Mouse (Mus musculus) large intestine, adult 2 months (tissue): ENCODE measurements at regions not wholly inside any gene's neighbourhood (a gene's known extent, or its start where the extent isn't known, plus 50 kb on each side); places are given as distances from the start of the nearest gene placed in this dataset.

Experiments used
- DNase-seq: peaks from one replicate; pipeline ENCODE4 v3.0.0-alpha.2; 2012; ENCODE audit warnings: low read depth, low spot score
- WGBS: fragments of 180-500 bp; shearing (Covaris S2); methylation state at CpG from one replicate; pipeline ENCODE4 v1.1.7; 2018; 5-methylcytosine and 5-hydroxymethylcytosine counted together

DNA sequence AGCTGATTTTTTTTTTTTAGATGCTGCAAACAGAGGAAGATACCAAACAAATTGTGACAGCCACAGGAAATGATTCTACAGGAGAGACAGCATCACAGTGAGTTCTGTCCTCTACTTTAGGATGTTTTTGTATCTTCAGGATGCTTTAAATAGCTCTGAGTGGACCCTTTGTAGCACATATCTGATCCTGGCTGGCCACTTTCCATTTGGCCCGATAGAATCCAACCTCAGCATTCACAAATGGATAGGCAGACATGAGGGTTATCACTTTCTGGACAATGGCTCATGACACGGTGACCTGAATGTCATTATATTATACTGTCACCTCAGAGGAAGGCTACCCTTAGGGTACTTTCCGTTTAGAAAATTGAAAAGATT lies 379.3 kb downstream of the Gm10295 start:
- DNase-seq, result no peak
- WGBS, result 51% methylated on average over 3 of the region's 3 CpGs

- no peak for DNase-seq
- WGBS, result 67% methylated on average over 6 of the region's 6 CpGs
These were observed 379.8 kb downstream of the Gm10295 start for GRCm38 (mm10) chr7:70971323-70972022.

- WGBS, result 46% methylated on average over 4 of the region's 4 CpGs
- DNase-seq, result no peak
These were observed 398.8 kb downstream of the Gm10295 start for GRCm38 (mm10) chr7:70952318-70952959.

GRCm38 (mm10) chr7:70948281-70948680 lies 403.0 kb downstream of the Gm10295 start:
- DNase-seq, result no peak
- 67% methylated on average over 5 of the region's 5 CpGs for WGBS

DNA sequence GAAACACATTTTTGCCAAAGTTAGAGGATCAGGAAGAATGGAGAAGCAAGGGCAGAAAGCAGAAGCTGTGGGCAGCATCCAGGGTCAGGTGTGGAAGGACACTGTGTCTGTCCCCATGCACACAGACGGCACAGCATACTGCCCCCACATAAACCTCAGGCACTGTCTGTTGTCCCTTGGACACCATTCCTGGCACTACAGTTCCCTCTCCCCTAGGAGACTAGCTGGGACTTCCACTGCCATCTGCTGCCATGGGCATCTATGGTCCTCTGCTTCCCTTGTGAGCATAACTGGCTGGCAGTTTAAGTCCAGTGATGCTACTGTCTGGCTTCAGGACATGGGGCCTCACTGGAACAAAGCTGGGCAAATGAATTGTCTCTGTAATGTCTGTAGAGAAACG lies 405.0 kb downstream of the Gm10295 start:
- DNase-seq, result no peak
- WGBS, result 67% methylated on average over 2 of the region's 2 CpGs

DNA sequence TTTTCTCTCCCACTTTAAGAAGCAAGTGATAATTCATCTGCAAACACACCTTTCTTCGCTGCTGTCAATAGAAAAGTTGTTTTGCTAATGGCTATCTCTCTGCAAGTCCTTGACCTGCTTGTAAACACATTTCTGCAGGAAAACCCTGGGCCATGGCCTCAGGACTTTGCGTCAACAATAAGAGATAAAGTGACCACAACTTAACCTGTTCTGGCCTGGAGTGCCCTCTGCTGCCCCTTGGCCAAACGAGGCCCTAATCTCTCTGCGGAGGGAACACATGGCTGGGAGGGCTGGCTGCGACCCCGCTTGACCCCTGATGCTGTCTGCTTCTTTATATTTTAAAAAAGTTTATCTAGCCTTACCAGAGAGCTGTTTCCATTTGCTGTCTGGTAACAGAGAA lies 420.4 kb downstream of the Gm10295 start:
- WGBS, result 44% methylated on average over 6 of the region's 6 CpGs
- DNase-seq, result no peak

DNA sequence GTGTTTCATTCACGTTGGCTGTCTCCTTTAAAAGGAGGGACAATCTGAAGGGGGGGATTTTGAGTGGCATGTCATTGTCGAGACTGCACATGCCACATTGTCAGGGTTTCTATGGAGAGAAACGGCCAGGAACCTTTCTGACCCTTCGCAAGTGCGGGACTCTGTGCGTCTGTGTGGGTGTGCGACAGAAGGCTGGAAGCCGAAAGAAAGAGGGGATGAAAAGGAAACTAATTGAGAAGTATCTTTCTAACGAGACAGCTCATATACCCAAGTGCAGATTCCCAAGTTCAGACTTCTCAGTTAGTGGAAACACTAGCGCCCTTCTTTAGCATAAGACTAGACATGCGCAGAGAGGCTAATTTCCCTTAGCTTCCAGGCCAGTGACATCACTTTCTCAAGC lies 421.4 kb downstream of the Gm10295 start:
- no peak for DNase-seq
- WGBS, result 75% methylated on average over 11 of the region's 11 CpGs

DNA sequence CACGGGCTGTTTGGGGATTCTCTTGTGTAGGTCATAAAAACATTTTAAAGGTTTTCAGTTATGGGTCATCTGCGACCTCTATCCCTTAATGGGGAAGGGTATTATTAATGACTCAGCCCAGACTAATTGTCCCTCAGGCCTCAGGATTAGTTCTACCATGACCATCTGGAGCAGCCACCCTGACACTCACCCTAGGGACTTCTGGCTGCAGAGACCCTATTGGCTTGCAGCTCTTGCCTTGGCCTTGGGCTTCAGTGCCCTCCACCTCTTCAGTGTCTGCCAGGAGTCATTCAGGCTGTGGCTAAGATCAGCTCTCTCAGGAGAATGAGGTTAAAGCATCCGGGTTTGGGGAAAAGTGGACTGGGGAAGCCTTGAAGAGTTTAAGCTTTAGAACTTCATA lies 423.3 kb downstream of the Gm10295 start:
- 79% methylated on average over 3 of the region's 3 CpGs for WGBS
- no peak for DNase-seq

- whole genome bisulfite sequencing, result 35% methylated on average over 4 of the region's 4 CpGs
- no peak for DNase-seq
These were observed 434.3 kb downstream of the Gm10295 start for GRCm38 (mm10) chr7:70917016-70917415.

GRCm38 (mm10) chr7:70908921-70909320 lies 442.4 kb downstream of the Gm10295 start:
- 52% methylated on average over 3 of the region's 3 CpGs for WGBS
- DNase-seq, result no peak

GRCm38 (mm10) chr7:70891700-70892099 lies 459.6 kb downstream of the Gm10295 start:
- WGBS, result 95% methylated on average over 2 of the region's 2 CpGs
- DNase-seq, result no peak

DNA sequence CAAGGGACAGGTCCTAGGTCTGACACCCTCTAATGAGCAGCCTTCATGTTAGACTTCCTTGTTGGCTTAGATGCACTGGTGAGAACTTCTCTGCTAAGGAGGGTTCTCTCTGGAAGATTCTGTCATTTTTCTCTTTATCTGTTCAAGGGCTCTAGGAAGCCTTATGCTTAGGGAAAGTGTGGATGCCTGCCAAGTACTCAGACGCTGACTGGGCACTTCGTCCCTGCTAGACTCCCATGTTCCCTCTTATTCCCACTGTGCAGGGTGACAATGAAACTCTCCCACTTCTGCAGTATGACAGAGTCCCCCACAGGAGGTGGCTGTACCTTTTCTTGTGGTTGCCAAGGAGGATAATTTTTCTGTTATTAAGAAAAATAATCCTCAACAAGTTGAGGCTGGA lies 470.8 kb downstream of the Gm10295 start:
- WGBS, result 56% methylated on average over 2 of the region's 2 CpGs
- no peak for DNase-seq

GRCm38 (mm10) chr7:70874393-70874792 lies 476.9 kb downstream of the Gm10295 start:
- DNase-seq, result no peak
- WGBS, result 52% methylated on average over 2 of the region's 2 CpGs

DNA sequence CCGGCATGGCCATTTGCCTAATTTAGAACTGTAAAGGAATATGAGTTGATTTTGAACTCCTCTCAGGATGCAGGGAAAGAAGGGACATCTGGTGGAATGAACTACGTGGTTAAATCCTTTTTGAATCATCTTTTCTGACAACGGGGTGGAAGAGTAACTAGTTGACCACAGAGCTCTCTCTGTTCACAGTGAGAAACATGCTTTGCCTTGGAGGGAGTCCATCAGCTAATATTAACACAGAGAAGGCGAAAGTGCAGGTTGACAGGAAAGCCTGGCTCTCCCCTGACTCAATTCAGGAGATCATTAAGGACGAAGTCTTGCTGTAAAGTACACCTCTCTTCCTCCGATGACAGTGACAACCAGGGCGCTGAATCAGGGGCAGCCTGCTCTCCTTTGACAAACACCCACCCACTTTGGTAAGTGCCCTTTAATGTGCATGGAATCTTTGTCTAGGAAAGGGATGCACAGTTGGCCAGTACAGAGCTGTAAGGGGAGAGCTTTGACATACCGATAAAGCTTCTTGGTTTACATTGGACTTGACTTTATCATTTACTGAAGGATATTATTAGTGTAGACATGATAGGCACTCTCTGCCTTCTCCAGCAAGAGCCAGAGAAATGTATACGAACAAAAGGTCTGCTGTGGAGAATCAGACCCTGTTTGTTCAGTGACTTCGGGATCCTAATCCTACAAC lies 480.3 kb downstream of the Gm10295 start:
- WGBS, result 74% methylated on average over 10 of the region's 10 CpGs

GRCm38 (mm10) chr7:70869125-70869524 lies 482.2 kb downstream of the Gm10295 start:
- WGBS, result 33% methylated on average over 1 of the region's 1 CpGs
- no peak for DNase-seq

More for the DNA sequence above, 480.3 kb downstream of the Gm10295 start:
- DNase-seq, result no peak

GRCm38 (mm10) chr7:70859957-70860356 lies 491.3 kb downstream of the Gm10295 start:
- WGBS, result 89% methylated on average over 4 of the region's 4 CpGs

DNA sequence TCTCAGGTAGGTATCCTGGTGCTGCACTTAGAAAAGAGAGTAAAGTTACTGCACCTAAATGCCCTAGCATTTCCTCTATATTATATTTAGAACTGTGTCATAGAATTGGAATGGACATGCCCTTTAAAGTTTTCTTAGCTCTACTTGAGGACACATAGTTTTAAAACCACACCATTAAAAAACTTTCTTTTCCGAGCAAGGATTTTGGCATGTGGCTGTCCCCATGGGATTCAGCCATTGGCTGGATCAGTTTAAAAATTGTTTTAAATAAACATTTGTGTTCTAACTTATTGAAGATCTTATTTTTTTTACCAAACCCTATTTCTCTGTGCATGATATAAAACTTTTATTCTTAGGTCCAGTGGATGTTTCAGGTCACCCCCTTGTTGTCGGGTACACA lies 484.2 kb upstream of the Nr2f2 start:
- 74% methylated on average over 2 of the region's 2 CpGs for WGBS
- DNase-seq, result no peak

More at GRCm38 (mm10) chr7:70859957-70860356, 491.3 kb downstream of the Gm10295 start:
- no peak for DNase-seq

DNA sequence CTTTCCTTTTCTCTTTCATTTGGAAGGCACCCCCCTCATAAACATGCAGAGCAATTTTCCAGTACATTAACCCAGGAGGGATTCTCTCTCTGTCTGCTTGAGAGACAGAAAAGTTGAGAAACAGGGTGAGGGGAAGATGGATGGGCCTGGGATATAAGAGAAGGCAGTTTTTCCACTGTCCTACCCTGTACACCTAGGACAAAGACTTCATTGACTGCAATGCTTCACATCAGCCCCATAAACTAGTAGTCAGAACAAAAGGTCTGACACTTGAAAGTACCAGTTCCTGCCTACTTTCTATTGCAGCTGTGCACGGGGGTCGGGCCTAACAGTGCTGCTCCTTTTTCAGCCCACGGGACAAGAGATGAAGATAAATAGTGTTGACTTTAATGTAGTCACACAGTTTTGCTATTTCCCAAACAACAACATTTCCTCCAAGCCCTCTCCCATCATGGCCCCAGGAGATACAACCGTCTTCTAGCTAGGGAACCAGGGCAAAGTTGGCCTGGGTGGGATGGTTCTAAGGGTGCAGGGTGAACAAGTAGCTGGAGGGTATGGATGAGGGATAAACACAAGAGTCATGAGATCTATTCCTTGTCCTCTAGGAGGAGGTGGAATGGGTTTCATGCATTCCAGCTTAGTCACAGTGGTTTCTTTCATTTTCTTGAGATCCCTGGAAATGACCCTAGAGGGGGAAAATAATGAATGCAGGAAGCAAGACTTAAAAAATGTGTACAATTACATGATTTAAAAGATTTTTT lies 481.7 kb upstream of the Nr2f2 start:
- 73% methylated on average over 4 of the region's 4 CpGs for WGBS
- no peak for DNase-seq

DNA sequence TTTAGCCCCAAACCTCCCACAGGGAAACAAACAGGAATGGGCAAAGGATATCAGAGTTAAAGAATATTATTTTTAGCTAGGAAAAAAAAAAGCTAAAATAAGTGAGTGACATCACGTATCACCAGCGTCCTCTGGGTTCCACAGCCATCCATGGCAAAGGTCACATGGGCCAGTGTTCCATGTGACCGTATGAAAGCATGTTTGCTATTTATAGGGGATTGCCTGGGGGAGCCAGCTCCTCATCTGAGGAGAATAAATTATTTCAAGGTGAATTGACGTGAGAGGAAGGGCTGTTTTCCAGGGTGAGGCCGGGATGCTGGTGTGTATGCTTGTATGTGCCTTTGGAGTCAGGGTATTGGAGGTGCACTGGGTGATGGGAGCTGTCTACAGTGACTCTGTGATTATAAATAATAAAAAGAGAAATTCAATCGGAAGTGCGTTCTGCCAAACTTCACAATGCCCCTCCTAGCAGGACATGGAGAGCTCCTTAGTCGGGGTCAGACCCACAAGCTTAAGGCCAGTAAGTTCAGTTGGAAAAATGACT lies 481.0 kb upstream of the Nr2f2 start:
- 90% methylated on average over 8 of the region's 8 CpGs for WGBS
- DNase-seq, result no peak

- no peak for DNase-seq
- 53% methylated on average over 4 of the region's 4 CpGs for WGBS
These were observed 479.5 kb upstream of the Nr2f2 start for GRCm38 (mm10) chr7:70846076-70846475.
